Mouse (Mus musculus): Measurements from ENCODE around the gene Plekhd1. TPM values are rescaled to one million over a fixed set of nuclear protein-coding genes. Genes with fewer than 3 reads are reported as not detected.

The Plekhd1 gene
- polyA plus RNA-seq, 1 experiment from 2014 or later = 0.44 TPM

- ATAC-seq = no peak
- H3K27me3 ChIP-seq (replicated peaks) = peaks cover 92% of the 10 kb centered on the region
- no peak overlapping the region for H3K27ac ChIP-seq
- H3K4me1 ChIP-seq = peaks cover 25% of the 10 kb centered on the region
- no peaks in the 10 kb centered on the region for H3K9me3 ChIP-seq (replicated peaks)
- H3K9ac ChIP-seq = no peak overlapping the region
- H3K4me2 ChIP-seq = peak overlapping the region; percentile 41
- H3K4me3 ChIP-seq = no peak overlapping the region; the same call in 1 of the 2 replicates
- WGBS (ENCODE audit: insufficient replicate concordance) = 4% methylated on average over 22 of the region's 22 CpGs
- H3K36me3 ChIP-seq = no peaks in the 10 kb centered on the region
Measured at GRCm38 (mm10) chr12:80759713-80760395, 67.5 kb downstream of the Plekhd1 start.

DNA sequence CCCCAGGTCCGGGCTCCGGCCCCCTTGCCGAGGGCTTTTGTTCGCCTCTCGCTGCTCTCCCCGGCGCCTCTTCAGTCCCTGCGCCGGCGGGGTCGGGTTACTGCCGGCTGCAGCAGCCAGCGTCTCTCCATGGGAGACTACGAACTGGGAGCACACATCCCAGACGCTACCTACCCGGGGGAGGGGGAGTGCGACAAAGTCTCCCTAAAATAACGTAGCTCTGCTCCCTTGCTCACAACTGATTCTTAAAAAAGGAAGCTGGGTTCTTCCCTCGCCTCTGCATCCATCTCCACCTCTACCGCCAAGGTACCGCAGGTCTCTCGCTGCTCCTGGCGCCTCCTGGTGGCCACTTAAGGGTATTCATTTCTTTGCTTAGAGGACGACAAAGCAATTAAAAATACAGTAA, 68.0 kb downstream of the Plekhd1 start, which contains the start of gene Ccdc177:
Gene Ccdc177 (minus strand): TSS at position 292 of the 406 bp plus-strand sequence.
- no peak for ATAC-seq
- Histone ChIP-seq H3K4me3 (no peak within 1 kb of the TSS; the same call in 1 of the 2 replicates), H3K36me3 (no peaks in the 10 kb centered on the region), H3K27ac (no peak within 1 kb of the TSS), H3K4me1 (peaks cover 25% of the 10 kb centered on the region), H3K9me3 (replicated peaks) (no peaks in the 10 kb centered on the region), H3K9ac (no peak within 1 kb of the TSS), H3K27me3 (replicated peaks) (peaks cover 86% of the 10 kb centered on the region), H3K4me2 (peak within 1 kb of the TSS; percentile 41)
- under 1% methylated on average over 24 of the region's 24 CpGs for WGBS (ENCODE audit: insufficient replicate concordance)

DNA sequence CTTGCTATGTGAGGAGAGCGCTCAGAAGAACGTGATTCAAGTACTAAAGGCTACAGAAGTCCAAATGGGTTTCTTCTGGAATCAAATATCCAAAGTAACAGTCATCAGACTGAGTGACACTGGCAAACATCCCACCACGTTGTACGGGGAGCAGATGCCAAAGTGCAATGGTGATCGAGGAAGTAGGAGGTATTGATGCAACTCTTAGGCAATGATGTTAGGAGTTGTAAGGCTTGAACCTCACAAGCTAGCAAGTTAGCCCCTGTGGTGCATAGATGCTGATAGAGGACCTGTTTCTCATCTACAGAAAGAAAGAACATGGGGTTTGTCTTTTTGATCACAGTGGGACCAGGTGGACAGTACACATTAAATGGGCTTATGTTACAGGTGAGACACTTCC, 70.6 kb downstream of the Plekhd1 start:
- no peak overlapping the region for H3K9ac ChIP-seq
- H3K4me1 ChIP-seq = peaks cover 17% of the 10 kb centered on the region
- WGBS (ENCODE audit: insufficient replicate concordance) = 63% methylated on average over 5 of the region's 5 CpGs
- H3K4me2 ChIP-seq = no peak overlapping the region
- no peak overlapping the region for H3K27ac ChIP-seq
- H3K9me3 ChIP-seq (replicated peaks) = no peaks in the 10 kb centered on the region
- H3K4me3 ChIP-seq = no peak overlapping the region
- peaks cover 70% of the 10 kb centered on the region for H3K27me3 ChIP-seq (replicated peaks)
- no peak for ATAC-seq
- H3K36me3 ChIP-seq = no peaks in the 10 kb centered on the region

- Histone ChIP-seq H3K36me3 (no peaks in the 10 kb centered on the region), H3K9ac (no peak overlapping the region), H3K27ac (no peak overlapping the region), H3K27me3 (replicated peaks) (peaks cover 66% of the 10 kb centered on the region), H3K9me3 (replicated peaks) (no peaks in the 10 kb centered on the region), H3K4me2 (no peak overlapping the region), H3K4me3 (no peak overlapping the region), H3K4me1 (peaks cover 6% of the 10 kb centered on the region)
- no peak for ATAC-seq
- WGBS (ENCODE audit: insufficient replicate concordance) = 53% methylated on average over 4 of the region's 4 CpGs
Measured at GRCm38 (mm10) chr12:80764116-80764515, 71.7 kb downstream of the Plekhd1 start.

DNA sequence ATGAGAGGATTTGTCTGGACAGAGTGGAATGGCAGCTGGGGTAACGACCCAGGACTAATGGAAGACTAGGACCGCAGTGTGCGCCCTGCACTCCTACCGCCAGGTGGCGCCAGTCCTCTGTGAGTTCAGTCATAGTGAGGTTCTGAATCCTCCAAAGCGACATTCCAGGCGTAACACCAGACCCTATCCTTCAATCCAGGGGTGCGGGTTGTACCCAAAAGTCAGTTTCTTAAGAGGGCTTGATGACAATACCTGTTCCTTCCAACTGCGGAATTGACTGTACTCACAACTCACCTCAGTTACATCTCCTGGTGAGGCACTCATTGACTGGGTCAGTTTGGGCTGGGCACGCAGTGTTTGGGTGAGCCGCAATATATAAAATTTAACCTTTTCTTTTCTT, 77.3 kb downstream of the Plekhd1 start:
- WGBS (ENCODE audit: insufficient replicate concordance) = 17% methylated on average over 11 of the region's 11 CpGs
- no peaks in the 10 kb centered on the region for H3K36me3 ChIP-seq
- H3K9ac ChIP-seq = no peak overlapping the region
- H3K4me3 ChIP-seq = no peak overlapping the region
- peak; percentile 70 for ATAC-seq
- no peak overlapping the region for H3K27ac ChIP-seq
- H3K9me3 ChIP-seq (replicated peaks) = no peaks in the 10 kb centered on the region
- no peaks in the 10 kb centered on the region for H3K4me1 ChIP-seq
- peaks cover 18% of the 10 kb centered on the region for H3K27me3 ChIP-seq (replicated peaks)
- H3K4me2 ChIP-seq = peak overlapping the region; percentile 46

Other genes starting within 250 kb of the Plekhd1 start
- 10.6 and 10.9 TPM in 2 replicates for gene Exd2, start 229.5 kb upstream of the Plekhd1 start, polyA plus RNA-seq (2016; fragmentation: Nextera tagmentation; extraction: Ambion mirVana)
- 0.28 and 0.48 TPM in 2 replicates for gene Galnt16, start 174.3 kb upstream of the Plekhd1 start, polyA plus RNA-seq (2016; fragmentation: Nextera tagmentation; extraction: Ambion mirVana)
- 15.3 and 15.7 TPM in 2 replicates for gene Slc39a9, start 48.7 kb upstream of the Plekhd1 start, polyA plus RNA-seq (2016; fragmentation: Nextera tagmentation; extraction: Ambion mirVana)
- 188 and 195 TPM in 2 replicates for gene Erh, start 48.2 kb upstream of the Plekhd1 start, polyA plus RNA-seq (2016; fragmentation: Nextera tagmentation; extraction: Ambion mirVana)
- not detected in 2 replicates for gene Ccdc177, start 68.1 kb downstream of the Plekhd1 start, polyA plus RNA-seq (2016; fragmentation: Nextera tagmentation; extraction: Ambion mirVana)
- gene Susd6, start 97.9 kb downstream of the Plekhd1 start, polyA plus RNA-seq (2016; fragmentation: Nextera tagmentation; extraction: Ambion mirVana) = 15.0 and 15.9 TPM in 2 replicates

All from liver, embryonic 12.5 days (tissue).